Mouse (Mus musculus) spleen, adult 2 months (tissue): ENCODE results near the gene Ube2l3. TPM values are rescaled to one million over a fixed set of nuclear protein-coding genes. Genes with fewer than 3 reads are reported as not detected.
"Not testable (repeated sequence)": the region's sequence is repeated elsewhere in the genome, so short reads cannot be mapped to it uniquely, and the experiment has no call there.

ENCODE experiments used
- DNase-seq, 2 experiments: peaks; one replicate each; pipeline versions ENCODE4 v3.0.0 to v3.0.0-alpha.2; 2012 to 2021; ENCODE audit warnings: low spot score in 2 of 2, low read depth in 1 of 2
- H3K27ac ChIP-seq: fragments of 200-500 bp; 2 replicates; pipeline ENCODE4 v1.5.1; 2012; ENCODE audit warnings: low read length, inconsistent platforms; ENCODE audit not compliant: insufficient read depth
- H3K27me3 ChIP-seq: fragments of 200-500 bp; 2 replicates; pipeline ENCODE4 v1.6.1; 2012; ENCODE audit warnings: mild to moderate bottlenecking, moderate library complexity, low read length, inconsistent platforms; ENCODE audit not compliant: control insufficient read depth, insufficient read depth
- H3K36me3 ChIP-seq: fragments of 200-500 bp; 2 replicates; pipeline ENCODE4 v1.6.1; 2012; ENCODE audit warnings: mild to moderate bottlenecking, low read length, inconsistent platforms; ENCODE audit not compliant: control insufficient read depth, insufficient read depth
- H3K4me1 ChIP-seq: fragments of 200-500 bp; 2 replicates; pipeline ENCODE4 v1.6.1; 2011; ENCODE audit warnings: inconsistent platforms; ENCODE audit not compliant: control insufficient read depth, insufficient read depth, insufficient read length
- H3K4me3 ChIP-seq: fragments of 200-500 bp; 2 replicates; pipeline ENCODE4 v1.5.1; 2011; ENCODE audit warnings: mild to moderate bottlenecking, inconsistent platforms; ENCODE audit not compliant: insufficient read depth, insufficient read length; ENCODE audit errors: extremely low read depth
- CTCF ChIP-seq: fragments of 200-500 bp; IDR thresholded peaks from 2 replicates; pipeline ENCODE4 v1.5.1; 2011; ENCODE audit warnings: mild to moderate bottlenecking, inconsistent platforms; ENCODE audit not compliant: insufficient read depth, insufficient read length, insufficient replicate concordance; ENCODE audit errors: extremely low read depth
- POLR2A ChIP-seq: fragments of 200-500 bp; IDR thresholded peaks from 2 replicates; pipeline ENCODE4 v1.6.1; 2011; ENCODE audit warnings: low read depth, low read length, inconsistent platforms
- WGBS: fragments of 180-500 bp; shearing (Covaris S2); methylation state at CpG from one replicate; pipeline ENCODE4 v1.1.7; 2018; 5-methylcytosine and 5-hydroxymethylcytosine counted together
- polyA plus RNA-seq: library from polyadenylated mRNA; depleted of rRNA; stranded (reverse); fragments of >200 nt; gene quantifications from 2 replicates; pipeline ENCODE4 v1.2.3, GENCODE M21; 2012

The Ube2l3 gene
- polyA plus RNA-seq, 1 experiment, result 28.3 TPM

DNA sequence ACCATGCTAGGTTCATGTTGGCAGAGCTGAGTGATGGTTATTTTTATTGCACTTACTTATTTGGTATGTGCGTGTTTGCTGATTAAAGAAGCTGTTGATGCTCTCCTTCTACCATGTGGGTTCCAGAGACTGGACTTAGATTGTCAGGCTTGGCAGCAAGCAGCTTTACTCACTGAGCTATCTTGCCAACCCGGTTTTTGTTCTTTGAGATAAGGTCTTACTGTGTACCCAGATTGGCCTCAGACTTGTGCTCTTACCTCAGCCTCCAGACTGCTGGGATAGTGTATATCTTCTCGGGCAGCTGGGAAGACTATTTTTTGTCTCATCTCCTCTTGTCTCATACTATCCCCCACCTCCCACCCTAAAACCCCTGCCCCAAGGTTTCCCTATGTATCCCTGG is 35.2 kb upstream of the Ube2l3 start:
- Histone ChIP-seq H3K4me3 (no peak overlapping the region), H3K27ac (no peak overlapping the region), H3K27me3 (no peaks in the 10 kb centered on the region), H3K4me1 (no peaks in the 10 kb centered on the region; the same call in 1 of the 2 replicates), H3K36me3 (no peaks in the 10 kb centered on the region)
- no peak for DNase-seq
- TF ChIP-seq CTCF (no peak), POLR2A (no peak)
- WGBS, result 75% methylated on average over 3 of the region's 3 CpGs

DNA sequence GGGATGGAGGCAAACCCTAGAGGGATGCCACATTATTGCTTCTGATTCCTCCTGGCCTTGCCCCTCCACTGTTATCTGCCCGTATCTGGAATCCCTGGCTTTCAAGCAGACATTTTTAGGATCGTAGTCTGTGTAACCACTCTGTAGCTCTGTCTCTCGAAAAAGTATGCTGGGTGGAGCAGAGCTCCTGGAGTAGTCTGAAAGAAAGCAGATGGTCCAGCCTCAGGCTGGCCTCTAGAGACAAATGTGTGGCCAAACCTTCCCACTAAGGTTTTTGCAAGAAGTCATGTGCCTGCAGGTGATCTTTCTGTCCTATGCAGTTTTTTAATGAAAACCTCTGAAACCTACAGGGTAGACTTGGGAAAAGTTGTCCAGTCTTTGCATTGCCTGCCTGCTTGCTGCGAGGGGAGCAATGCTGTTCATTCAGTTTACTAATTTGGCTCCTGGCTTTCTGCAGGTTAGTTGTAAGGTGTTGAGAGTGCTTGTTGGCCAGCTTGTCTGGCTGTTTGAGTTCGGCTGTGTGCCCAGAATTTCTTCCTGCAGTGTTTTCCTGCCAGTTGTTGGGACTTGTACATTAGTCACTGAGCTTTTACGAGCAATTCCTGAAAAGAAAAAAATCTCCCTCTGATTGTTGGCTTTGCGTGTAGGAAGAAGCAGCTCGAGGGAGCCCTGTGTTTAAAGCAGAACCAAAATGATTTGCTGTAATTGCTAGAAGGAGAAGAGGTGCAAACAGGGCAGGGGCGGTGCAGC is 32.6 kb upstream of the Ube2l3 start:
- WGBS, result 71% methylated on average over 9 of the region's 9 CpGs
- no peaks in the 10 kb centered on the region for H3K27me3 ChIP-seq
- no peaks in the 10 kb centered on the region; the same call in 1 of the 2 replicates for H3K4me1 ChIP-seq
- H3K4me3 ChIP-seq, result no peak overlapping the region
- no peak overlapping the region for H3K27ac ChIP-seq
- H3K36me3 ChIP-seq, result no peaks in the 10 kb centered on the region
- no peak for DNase-seq
- TF ChIP-seq CTCF, result no peak

DNA sequence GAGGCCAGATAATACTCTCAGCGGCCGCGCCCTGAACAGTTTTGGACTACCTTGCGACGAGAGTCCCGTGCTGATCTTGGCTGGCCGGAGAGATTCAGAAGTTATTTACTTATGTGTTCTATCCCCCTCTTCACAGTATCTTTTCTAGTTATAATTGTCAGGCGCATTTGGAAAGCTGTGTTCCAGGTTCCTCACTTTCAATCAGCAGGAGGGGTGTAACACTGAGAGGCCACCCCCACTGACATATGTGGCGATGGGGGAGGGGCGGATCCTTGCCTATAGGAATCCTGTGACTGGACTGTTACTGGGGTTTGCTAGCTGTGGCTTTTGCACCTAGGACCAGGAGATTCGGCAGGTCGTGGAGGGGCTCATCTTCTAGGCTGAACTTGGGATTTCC is 32.0 kb upstream of the Ube2l3 start:
- DNase-seq, result no peak
- no peak overlapping the region for H3K27ac ChIP-seq
- no peaks in the 10 kb centered on the region for H3K27me3 ChIP-seq
- H3K4me1 ChIP-seq, result no peaks in the 10 kb centered on the region; the same call in 1 of the 2 replicates
- TF ChIP-seq POLR2A, result no peak
- no peak for TF ChIP-seq CTCF
- H3K4me3 ChIP-seq, result no peak overlapping the region
- WGBS, result 20% methylated on average over 12 of the region's 12 CpGs
- H3K36me3 ChIP-seq, result no peaks in the 10 kb centered on the region

DNA sequence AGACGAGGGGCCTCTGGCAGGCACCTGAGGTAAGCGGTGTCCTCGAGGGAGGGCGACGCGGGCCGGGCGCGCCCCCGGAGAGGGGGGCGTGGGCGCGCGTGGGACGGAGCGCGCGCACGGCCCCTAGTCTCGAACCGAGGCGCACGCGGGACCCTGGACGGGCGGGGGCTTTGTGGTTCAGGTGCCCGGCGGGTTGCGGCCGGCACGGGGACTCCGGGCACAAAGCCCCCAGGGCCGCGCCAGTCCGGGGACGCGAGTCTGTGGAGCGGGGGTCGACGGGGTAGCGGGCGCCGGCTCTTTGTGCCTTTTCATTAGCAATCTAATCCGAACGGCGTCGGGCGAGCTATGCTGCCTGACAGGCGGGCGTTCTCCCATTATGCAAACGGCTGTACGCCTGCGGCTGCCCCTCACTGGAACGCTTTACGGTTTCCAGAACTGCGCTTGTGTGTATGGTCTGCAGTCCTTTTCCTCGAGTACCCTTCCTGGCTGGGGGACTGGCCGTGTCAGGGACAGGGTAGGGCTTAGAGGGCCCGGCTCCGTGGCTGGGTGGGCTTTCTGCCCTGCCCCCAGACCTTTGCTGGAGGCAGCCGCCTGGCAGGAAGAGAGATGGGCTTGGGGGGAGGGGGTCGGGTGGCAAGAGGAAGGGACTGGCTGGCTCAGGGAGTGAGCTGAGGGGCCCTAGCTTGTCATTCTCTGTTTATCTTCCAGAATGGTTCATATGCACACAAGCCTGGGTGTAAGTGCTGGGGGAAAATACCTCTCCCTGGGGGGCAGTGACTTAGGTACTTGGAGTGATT is 31.5 kb upstream of the Ube2l3 start:
- DNase-seq, result peak in 1 of 2 experiments; percentile 11
- WGBS, result under 1% methylated on average over 55 of the region's 62 CpGs

DNA sequence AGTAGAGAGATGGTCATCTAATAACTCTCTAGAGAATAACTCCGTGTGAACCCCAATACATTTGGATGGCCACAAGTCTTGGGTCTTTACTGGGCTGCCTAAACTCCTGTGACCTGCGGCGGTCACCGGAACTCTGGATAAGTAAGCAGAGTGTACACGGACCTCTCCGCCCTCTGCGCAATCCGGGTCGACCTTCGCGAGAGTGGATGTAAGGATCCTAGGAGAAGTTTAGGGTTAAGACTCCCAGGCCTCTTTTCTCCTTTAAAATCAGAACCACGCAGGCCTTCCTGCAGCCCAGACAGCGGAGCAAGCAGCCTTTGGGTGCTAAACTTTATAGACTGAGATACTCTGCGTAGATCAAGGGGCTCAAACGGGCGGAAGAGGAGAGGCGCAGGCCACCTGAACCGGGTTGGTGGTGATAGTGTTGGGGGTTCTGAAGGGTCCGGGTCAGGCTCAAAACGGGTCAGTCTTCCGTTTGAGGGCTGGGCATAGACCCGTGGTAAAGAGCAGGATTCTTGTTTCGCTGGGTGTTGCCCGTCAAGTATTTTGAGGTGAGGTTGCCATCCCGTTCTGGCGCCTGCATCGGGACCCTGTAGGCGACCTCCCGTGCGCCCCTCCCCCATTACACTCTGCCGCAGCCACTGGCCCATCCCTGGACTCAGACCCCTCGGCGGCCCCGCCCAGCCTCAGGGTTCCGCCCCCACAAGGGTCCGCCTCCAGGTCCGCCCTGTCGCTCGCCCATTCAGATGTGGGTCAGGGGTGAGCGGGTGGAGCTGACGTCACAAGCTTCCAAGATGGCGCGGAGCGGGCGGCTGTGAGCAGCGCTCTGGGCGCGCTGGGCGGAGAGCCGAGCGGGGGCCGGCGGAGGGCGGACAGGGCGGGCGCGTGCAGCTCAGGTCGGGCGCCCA is 30.6 kb upstream of the Ube2l3 start, which contains the start of gene Hic2:
TSS of gene Hic2 (plus strand) at position 779 of the 908 bp plus-strand sequence.
- DNase-seq, result peak; percentile 70 to 89
- H3K27ac ChIP-seq, result no peak within 1 kb of the TSS; the same call in 1 of the 2 replicates
- WGBS, result 11% methylated on average over 47 of the region's 59 CpGs
- H3K27me3 ChIP-seq, result no peaks in the 10 kb centered on the region
- no peaks in the 10 kb centered on the region for H3K36me3 ChIP-seq
- TF ChIP-seq POLR2A, result no peak; the same call in 1 of the 2 replicates
- H3K4me3 ChIP-seq, result peak within 1 kb of the TSS; percentile 87
- H3K4me1 ChIP-seq, result no peaks in the 10 kb centered on the region; the same call in 1 of the 2 replicates

More for the DNA sequence above, 31.5 kb upstream of the Ube2l3 start:
- TF ChIP-seq POLR2A, result no peak
- TF ChIP-seq CTCF, result no peak
- no peaks in the 10 kb centered on the region for H3K27me3 ChIP-seq
- no peak overlapping the region; the same call in 1 of the 2 replicates for H3K27ac ChIP-seq
- no peaks in the 10 kb centered on the region for H3K36me3 ChIP-seq
- H3K4me1 ChIP-seq, result no peaks in the 10 kb centered on the region; the same call in 1 of the 2 replicates
- H3K4me3 ChIP-seq, result peak overlapping the region; percentile 87

DNA sequence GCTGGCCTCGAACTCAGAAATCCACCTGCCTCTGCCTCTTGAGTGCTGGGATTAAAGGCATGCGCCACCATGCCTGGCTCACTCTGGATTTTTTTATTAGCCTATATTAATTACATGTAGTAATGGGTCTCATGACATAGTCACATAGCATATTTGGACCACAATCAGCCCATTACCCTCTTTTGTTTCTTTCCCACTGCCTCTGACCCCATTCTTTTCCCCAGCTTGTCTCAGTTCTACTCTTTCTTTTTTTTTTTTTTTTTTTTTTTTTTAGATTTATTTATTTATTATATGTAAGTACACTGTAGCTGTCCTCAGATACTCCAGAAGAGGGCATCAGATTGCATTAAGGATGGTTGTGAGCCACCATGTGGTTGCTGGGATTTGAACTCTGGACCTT is 29.1 kb upstream of the Ube2l3 start:
- 83% methylated on average over 2 of the region's 2 CpGs for WGBS
- DNase-seq, H3K27me3 ChIP-seq, H3K4me3 ChIP-seq, H3K4me1 ChIP-seq, H3K36me3 ChIP-seq, H3K27ac ChIP-seq: not testable (repeated sequence)
